Mouse (Mus musculus) embryonic facial prominence, embryonic 11.5 days (tissue): ENCODE results near the gene Slc16a8. TPM values are rescaled to one million over a fixed set of nuclear protein-coding genes. Genes with fewer than 3 reads are reported as not detected.

Source experiments
- ATAC-seq: fragments of 200-750 bp; cut with Nextera tagmentation; replicated peaks from 2 replicates; pipeline ENCODE4 v1.8.0; 2017; ENCODE audit warnings: low read depth; ENCODE audit not compliant: insufficient number of reproducible peaks, low FRiP score, low TSS enrichment
- DNase-seq: peaks from one replicate; pipeline ENCODE4 v3.0.0-alpha.2; 2015; ENCODE audit warnings: low spot score
- H3K27ac ChIP-seq: fragments of 300-500 bp; sonication (generic); replicated peaks from 2 replicates; pipeline ENCODE4 v1.5.1; 2014; ENCODE audit warnings: mild to moderate bottlenecking, low read depth, low read length, control low read depth
- H3K27me3 ChIP-seq: fragments of 300-500 bp; sonication (generic); 2 replicates; pipeline ENCODE4 v1.6.1; 2014; ENCODE audit warnings: mild to moderate bottlenecking, low read length, moderate library complexity, mixed read lengths; ENCODE audit not compliant: control insufficient read depth, insufficient read depth
- H3K36me3 ChIP-seq: fragments of 300-500 bp; sonication (generic); replicated peaks from 2 replicates; pipeline ENCODE4 v1.6.1; 2014; ENCODE audit warnings: low read depth, mild to moderate bottlenecking, low read length, moderate library complexity, mixed read lengths; ENCODE audit not compliant: control insufficient read depth, insufficient read depth
- H3K4me1 ChIP-seq: fragments of 300-500 bp; sonication (generic); 2 replicates; pipeline ENCODE4 v1.6.1; 2014; ENCODE audit warnings: low read length, mixed read lengths; ENCODE audit not compliant: control insufficient read depth, insufficient read depth
- H3K4me2 ChIP-seq: fragments of 300-500 bp; sonication (generic); 2 replicates; pipeline ENCODE4 v1.6.1; 2014; ENCODE audit warnings: low read depth, mild to moderate bottlenecking, control low read depth, low read length, moderate library complexity
- H3K4me3 ChIP-seq: fragments of 300-500 bp; sonication (generic); 2 replicates; pipeline ENCODE4 v1.5.1; 2014; ENCODE audit warnings: low read depth, low read length, control low read depth
- H3K9ac ChIP-seq: fragments of 300-500 bp; sonication (generic); replicated peaks from 2 replicates; pipeline ENCODE4 v1.6.1; 2014; ENCODE audit warnings: mild to moderate bottlenecking, control low read depth, low read length
- H3K9me3 ChIP-seq: fragments of 300-500 bp; sonication (generic); replicated peaks from 2 replicates; pipeline ENCODE4 v1.6.1; 2016; ENCODE audit warnings: mild to moderate bottlenecking, low read length, inconsistent platforms, mixed read lengths; ENCODE audit not compliant: control insufficient read depth
- WGBS: fragments of 180-500 bp; shearing (Covaris S2); extraction: QIAGEN DNeasy Blood & Tissue Kit; methylation state at CpG from one replicate; pipeline ENCODE4 v1.1.7; 2014; 5-methylcytosine and 5-hydroxymethylcytosine counted together
- polyA plus RNA-seq: library from polyadenylated mRNA; unstranded; fragments of >200 nt; fragmentation: Nextera tagmentation; extraction: Ambion mirVana; gene quantifications from 2 replicates; pipeline ENCODE4 v1.2.1, GENCODE M21; 2014

Gene Slc16a8
- polyA plus RNA-seq, 1 experiment from 2014 or later = not detected

DNA sequence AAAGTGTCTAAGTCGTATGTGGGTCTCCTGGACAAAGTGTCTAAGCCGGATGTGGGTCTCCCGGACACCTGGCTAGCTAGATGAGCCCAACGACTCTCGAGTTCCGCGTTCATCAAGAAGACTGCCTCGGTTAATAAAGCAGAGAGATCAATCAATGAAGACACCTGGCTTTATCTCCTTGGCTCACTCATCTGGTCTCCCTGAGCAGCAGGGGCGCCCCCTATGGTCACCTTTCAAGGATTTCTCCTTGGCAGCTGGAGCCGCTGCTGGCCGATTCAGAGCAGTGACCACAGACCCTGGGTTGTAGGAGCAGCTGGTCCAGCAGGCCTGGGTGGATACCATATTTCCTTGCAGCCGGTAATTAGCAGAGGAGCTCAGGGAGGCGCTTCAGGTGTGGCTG, 7.8 kb upstream of the Slc16a8 start:
- ATAC-seq (no peak), DNase-seq (peak; percentile 66)
- Histone ChIP-seq H3K27ac (no peak overlapping the region), H3K27me3 (peaks cover 20% of the 10 kb centered on the region), H3K4me1 (peaks cover 3% of the 10 kb centered on the region), H3K4me2 (no peak overlapping the region), H3K4me3 (no peak overlapping the region; the same call in 1 of the 2 replicates), H3K9ac (no peak overlapping the region), H3K9me3 (no peaks in the 10 kb centered on the region), H3K36me3 (no peaks in the 10 kb centered on the region)
- WGBS = 22% methylated on average over 13 of the region's 13 CpGs

DNA sequence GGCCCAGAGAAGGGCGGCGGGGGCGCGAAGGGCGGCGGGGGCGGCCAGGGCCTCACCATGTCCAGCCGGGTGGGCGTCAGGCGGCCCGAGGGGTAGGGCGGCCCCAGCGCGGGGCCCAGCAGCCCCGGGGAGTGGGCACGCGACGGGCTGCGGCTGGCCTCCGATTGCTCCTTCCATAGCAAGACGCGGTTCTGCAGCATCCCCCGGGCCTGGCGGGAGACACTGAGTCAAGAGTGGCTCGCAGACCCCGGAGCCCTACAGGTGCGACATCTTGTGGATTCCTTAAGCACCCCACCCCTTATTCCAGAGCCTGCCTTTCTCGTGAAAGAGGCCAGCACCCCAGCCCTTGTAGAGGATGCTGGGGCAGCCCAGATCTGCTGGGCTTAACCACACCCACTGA, 7.2 kb upstream of the Slc16a8 start:
- DNase-seq = peak; percentile 46
- WGBS = 1% methylated on average over 21 of the region's 28 CpGs

DNA sequence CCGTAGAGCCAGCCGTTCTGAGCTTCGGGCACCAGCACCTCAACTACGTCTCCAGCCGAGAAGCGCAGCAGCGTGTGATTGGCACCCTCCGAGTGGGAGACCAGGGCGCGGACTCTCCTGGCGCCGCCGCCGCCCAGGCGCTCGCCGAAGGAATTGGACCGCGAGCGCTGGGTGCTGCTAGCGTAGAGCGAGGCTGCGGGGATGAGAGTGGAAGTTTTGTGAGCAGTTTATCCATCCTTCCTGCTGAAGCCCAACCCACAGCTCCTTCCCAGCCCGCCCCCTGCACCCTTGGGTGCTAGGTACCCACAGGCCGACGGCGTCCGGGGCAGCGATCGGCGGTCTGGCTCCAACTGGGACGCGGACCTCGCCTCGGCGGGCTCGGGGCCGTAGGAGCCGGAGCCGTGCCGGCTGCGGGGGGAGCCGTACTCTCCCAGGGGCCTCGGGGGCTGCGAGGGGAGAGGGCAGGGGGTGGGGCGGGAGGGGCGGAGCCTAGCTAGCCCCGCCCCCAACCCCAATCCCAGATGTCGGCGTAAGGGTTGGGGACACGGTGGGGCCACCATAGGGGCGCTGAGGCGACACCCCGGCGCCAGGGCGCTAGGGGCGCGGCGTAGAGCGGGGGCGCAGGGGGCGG, 6.6 kb upstream of the Slc16a8 start:
- H3K36me3 ChIP-seq = no peaks in the 10 kb centered on the region
- H3K27ac ChIP-seq = no peak overlapping the region
- peaks cover 20% of the 10 kb centered on the region for H3K27me3 ChIP-seq
- peak; percentile 20; the same call in 1 of the 2 replicates for ATAC-seq
- peak overlapping the region; percentile 100 for H3K4me2 ChIP-seq
- H3K9me3 ChIP-seq = no peaks in the 10 kb centered on the region
- peak overlapping the region; percentile 67 for H3K9ac ChIP-seq
- H3K4me3 ChIP-seq = peak overlapping the region; percentile 65
- peaks cover 3% of the 10 kb centered on the region for H3K4me1 ChIP-seq
- WGBS = 2% methylated on average over 52 of the region's 62 CpGs
- peak; percentile 66 for DNase-seq

More for the DNA sequence above, 7.2 kb upstream of the Slc16a8 start:
- Histone ChIP-seq H3K4me1 (peaks cover 3% of the 10 kb centered on the region), H3K4me3 (peak overlapping the region; percentile 65), H3K9ac (peak overlapping the region; percentile 67), H3K36me3 (no peaks in the 10 kb centered on the region), H3K27ac (no peak overlapping the region), H3K4me2 (peak overlapping the region; percentile 100), H3K9me3 (no peaks in the 10 kb centered on the region), H3K27me3 (peaks cover 20% of the 10 kb centered on the region)
- peak; percentile 33 for ATAC-seq

DNA sequence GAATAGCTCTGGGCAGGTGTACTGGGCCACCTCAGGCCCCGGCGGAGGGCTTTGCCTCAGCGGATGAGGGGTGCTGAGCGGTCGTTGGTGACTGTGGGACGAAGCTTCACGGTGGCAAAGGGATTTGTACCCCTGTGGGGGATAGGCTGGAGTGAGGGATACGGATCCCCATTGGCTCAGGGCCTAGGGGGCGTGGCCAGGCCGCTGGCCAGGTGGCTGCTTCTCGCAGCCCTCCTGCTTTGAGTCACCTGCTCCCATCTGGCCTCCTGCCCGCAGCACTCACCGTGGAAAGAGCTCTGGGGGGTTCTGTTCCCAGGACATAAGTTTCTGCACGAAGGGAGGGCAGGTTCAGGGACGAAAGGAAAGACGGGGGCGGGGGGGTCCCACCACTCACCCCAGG, 4.0 kb upstream of the Slc16a8 start:
- DNase-seq = no peak
- Histone ChIP-seq H3K9me3 (no peaks in the 10 kb centered on the region), H3K4me1 (peaks cover 3% of the 10 kb centered on the region), H3K4me3 (no peak overlapping the region), H3K27me3 (peaks cover 24% of the 10 kb centered on the region), H3K36me3 (no peaks in the 10 kb centered on the region), H3K27ac (no peak overlapping the region; the same call in 1 of the 2 replicates), H3K4me2 (no peak overlapping the region), H3K9ac (no peak overlapping the region)
- ATAC-seq = no peak
- 42% methylated on average over 14 of the region's 17 CpGs for WGBS

DNA sequence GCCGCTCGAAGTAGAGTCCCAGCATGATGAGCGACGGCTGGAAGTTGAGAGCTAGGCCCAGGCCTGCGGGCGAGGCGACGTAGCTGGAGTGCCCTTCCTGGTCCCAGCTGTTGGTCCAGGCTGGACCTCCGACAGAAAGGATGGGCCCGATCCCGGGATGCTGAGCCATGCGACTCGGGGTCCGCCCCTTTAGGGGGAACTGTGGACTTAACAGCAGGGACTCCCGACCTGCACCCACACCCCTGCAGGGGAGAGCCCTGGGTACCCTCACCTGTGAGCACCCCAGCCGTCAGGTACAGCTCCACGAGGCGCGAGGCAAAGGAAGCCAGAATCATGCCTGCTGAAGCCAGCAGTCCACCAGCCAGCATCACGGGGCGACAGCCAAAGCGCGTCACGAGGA, 2.0 kb downstream of the Slc16a8 start:
- Histone ChIP-seq H3K27ac (no peak overlapping the region), H3K4me2 (peak overlapping the region; percentile 67), H3K27me3 (peaks cover 22% of the 10 kb centered on the region), H3K9ac (peak overlapping the region; percentile 63), H3K36me3 (no peaks in the 10 kb centered on the region; the same call in 1 of the 2 replicates), H3K4me3 (peak overlapping the region; percentile 33), H3K9me3 (no peaks in the 10 kb centered on the region), H3K4me1 (peaks cover 6% of the 10 kb centered on the region)
- WGBS = 35% methylated on average over 24 of the region's 24 CpGs
- DNase-seq (peak; percentile 10), ATAC-seq (no peak)

DNA sequence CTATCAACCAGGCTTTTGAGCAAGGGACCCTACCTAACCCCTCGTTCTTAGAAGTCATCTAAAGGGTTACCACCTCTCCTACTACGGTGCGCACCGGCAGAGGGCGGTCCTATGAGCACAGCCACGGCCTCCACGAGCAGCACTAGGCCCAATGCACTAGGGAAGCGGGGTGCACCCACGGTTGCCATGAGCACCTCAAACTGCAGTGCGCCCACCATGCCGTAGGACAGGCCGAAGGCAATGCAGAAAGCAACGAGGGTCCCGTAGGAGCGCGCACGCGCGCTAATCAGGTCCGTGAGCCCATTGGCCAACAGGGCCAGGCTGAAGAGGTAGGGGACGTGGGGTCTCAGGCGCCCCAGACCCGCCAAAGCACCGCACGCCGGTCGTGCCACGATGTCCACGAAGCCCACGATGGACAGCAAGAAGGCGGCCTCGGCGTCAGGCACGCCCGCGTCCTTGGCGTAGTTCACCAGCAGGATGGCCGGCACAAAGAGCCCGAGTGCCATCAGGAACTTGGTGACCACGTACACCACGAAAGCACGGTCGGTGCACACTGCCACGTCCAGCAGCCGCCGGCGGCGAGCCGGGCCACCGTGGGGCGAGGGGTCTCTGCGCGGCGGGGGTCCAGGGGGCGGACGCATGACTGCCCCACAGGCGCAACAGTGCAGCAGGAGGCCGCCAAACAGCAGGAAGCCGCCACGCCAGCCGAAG, 2.6 kb downstream of the Slc16a8 start:
- H3K36me3 ChIP-seq = no peaks in the 10 kb centered on the region; the same call in 1 of the 2 replicates
- DNase-seq (peak; percentile 52), ATAC-seq (no peak)
- WGBS = 3% methylated on average over 60 of the region's 61 CpGs
- H3K9me3 ChIP-seq = no peaks in the 10 kb centered on the region
- no peak overlapping the region for H3K27ac ChIP-seq
- H3K4me1 ChIP-seq = peaks cover 6% of the 10 kb centered on the region
- peak overlapping the region; percentile 33 for H3K4me3 ChIP-seq
- H3K4me2 ChIP-seq = peak overlapping the region; percentile 67
- H3K9ac ChIP-seq = peak overlapping the region; percentile 63
- peaks cover 22% of the 10 kb centered on the region for H3K27me3 ChIP-seq

DNA sequence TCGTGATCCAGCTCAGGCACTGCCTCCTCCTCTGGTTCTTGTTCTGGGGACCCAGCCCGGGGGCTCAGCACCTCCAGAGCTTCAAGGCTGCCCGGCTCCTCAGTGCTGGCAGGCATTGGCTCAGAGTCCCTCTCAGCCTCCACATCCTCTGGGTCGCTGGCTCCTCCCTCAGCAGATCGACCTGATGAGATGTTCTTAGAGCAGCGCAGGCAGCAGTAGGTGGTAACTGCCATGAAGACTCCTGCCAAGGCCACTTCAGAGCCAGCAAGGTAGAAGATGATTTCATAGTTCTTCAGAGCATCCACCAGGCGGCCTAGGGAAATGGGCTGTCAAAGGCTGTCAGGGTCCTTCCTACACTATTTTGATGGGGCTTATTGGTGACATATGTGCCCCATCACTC, 3.4 kb downstream of the Slc16a8 start:
- peaks cover 22% of the 10 kb centered on the region for H3K27me3 ChIP-seq
- no peak for ATAC-seq

DNA sequence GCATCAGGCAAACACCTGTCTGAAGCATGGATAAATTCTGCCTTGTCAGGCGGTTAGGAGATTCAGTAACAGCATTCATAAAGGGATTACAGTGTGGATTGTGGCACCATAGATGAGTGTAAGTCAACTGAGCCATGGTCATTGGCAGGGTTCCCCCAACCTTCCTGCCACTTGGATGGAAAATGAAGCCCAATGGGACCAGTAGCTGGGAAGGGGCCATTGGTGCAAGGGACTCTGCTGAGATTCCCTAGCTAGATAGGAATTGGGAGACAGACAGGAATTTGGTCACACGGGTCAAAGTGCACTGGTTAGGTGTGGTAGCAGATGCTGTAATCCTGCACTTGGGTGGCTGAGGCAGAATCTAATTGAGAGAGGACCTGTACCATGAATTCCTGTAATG, 4.3 kb downstream of the Slc16a8 start:
- H3K9ac ChIP-seq = no peak overlapping the region
- 85% methylated on average over 2 of the region's 2 CpGs for WGBS
- no peaks in the 10 kb centered on the region; the same call in 1 of the 2 replicates for H3K36me3 ChIP-seq
- peaks cover 6% of the 10 kb centered on the region for H3K4me1 ChIP-seq
- no peaks in the 10 kb centered on the region for H3K9me3 ChIP-seq
- H3K27ac ChIP-seq = no peak overlapping the region
- ATAC-seq = no peak
- peaks cover 22% of the 10 kb centered on the region for H3K27me3 ChIP-seq
- H3K4me3 ChIP-seq = no peak overlapping the region
- no peak for DNase-seq
- no peak overlapping the region for H3K4me2 ChIP-seq

More for the DNA sequence above, 3.4 kb downstream of the Slc16a8 start:
- DNase-seq = no peak
- Histone ChIP-seq H3K36me3 (no peaks in the 10 kb centered on the region; the same call in 1 of the 2 replicates), H3K9ac (no peak overlapping the region), H3K27ac (no peak overlapping the region), H3K4me1 (peaks cover 6% of the 10 kb centered on the region), H3K4me2 (no peak overlapping the region), H3K9me3 (no peaks in the 10 kb centered on the region), H3K4me3 (no peak overlapping the region)
- 45% methylated on average over 7 of the region's 7 CpGs for WGBS
